Mouse (Mus musculus): ENCODE results near the gene Ppp1r12b. TPM values are rescaled to one million over a fixed set of nuclear protein-coding genes. Genes with fewer than 3 reads are reported as not detected.

Ppp1r12b gene
- 87.5 and 97.0 TPM in 2 replicates for polyA plus RNA-seq (2015; fragmentation: Nextera tagmentation; extraction: Ambion mirVana)

DNA sequence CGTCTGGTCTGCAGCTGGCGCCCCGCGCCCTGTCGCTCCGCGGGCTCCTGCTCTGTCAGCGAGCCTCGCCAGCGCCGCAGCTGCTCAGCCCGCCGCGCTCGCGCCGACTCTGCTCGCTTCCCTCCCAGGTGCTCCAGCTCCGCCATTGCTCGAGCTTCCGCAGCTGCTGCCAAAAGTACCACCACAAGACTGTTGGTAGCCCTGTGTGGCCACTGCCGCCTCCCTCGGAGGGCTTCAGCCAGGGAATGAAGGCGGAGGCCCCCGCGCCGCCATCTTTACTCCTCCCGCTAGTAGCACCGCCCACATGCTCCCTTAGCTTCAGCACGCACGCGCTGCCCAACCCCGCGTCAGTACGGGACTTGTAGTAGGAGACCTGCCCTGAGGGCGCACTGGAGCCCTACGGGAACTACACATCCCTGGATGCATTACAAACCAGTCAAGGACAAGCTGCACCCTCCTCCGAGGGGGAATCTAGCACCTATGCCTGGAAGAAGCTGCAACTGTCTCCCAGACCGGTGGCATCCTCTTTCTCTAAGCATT lies at the start of gene Ppp1r12b:
TSS of gene Ppp1r12b (minus strand) at position 306 of the 540 bp plus-strand sequence.

DNA sequence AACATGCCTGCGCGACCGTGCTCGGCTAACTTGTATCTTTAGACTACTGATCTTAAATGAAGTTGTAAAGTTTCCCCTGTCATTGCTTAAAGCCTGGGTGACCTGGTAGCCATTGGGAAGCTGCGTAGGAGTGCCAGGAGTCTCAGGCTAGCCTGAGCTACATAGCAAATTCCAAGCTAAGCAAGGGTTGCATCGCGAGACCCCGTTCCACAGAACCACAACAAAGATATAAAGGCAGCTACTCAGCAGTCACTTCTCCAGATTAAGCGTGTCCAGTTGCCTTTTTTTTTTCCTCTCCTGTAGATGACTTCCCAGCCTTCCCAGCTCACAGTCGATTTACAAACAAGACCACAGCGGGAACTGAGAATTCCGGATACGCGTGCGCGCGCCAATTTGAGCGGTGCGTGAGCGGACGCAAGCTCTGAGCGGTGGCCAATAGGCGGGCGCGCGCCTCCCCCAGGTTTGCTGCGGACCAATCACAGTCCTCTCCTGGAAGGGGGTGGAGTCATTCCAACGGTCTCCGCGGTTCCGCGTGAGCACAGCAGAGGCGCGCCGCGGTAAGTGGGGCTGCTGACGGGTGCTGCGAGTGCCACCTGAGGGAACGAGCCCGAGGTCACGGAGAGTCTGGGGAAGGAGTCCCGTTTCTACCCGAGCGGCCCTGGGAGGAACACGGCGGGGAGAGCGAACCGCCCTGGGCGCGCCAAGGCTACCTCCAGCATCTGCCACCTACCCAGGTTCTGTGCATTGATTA lies 6.5 kb upstream of the Ppp1r12b start, which contains the start of gene Ube2t:
TSS of gene Ube2t (plus strand) at position 513 of the 751 bp plus-strand sequence.

Small RNA genes within 50 kb of the gene (microRNA-seq; reads per million reads assigned to microRNA genes)
- not detected for gene Gm22232

Other genes with a start within 250 kb of the Ppp1r12b start
- gene Ube2t, start 6.6 kb upstream of the Ppp1r12b start, polyA plus RNA-seq (2015; fragmentation: Nextera tagmentation; extraction: Ambion mirVana): 6.5 and 10.5 TPM in 2 replicates
- 0.42 and 0.69 TPM in 2 replicates for gene Lgr6, start 149.3 kb upstream of the Ppp1r12b start, polyA plus RNA-seq (2015; fragmentation: Nextera tagmentation; extraction: Ambion mirVana)
- 0.81 and 3.6 TPM in 2 replicates for gene Ptpn7, start 176.8 kb upstream of the Ppp1r12b start, polyA plus RNA-seq (2015; fragmentation: Nextera tagmentation; extraction: Ambion mirVana)
- 78.3 and 82.7 TPM in 2 replicates for gene Arl8a, start 190.9 kb upstream of the Ppp1r12b start, polyA plus RNA-seq (2015; fragmentation: Nextera tagmentation; extraction: Ambion mirVana)
- 0.08 and 0.16 TPM in 2 replicates for gene Gpr37l1, start 211.7 kb upstream of the Ppp1r12b start, polyA plus RNA-seq (2015; fragmentation: Nextera tagmentation; extraction: Ambion mirVana)